26 mouse cellular contexts compared by ENCODE assay signal in the genomic region with DNA sequence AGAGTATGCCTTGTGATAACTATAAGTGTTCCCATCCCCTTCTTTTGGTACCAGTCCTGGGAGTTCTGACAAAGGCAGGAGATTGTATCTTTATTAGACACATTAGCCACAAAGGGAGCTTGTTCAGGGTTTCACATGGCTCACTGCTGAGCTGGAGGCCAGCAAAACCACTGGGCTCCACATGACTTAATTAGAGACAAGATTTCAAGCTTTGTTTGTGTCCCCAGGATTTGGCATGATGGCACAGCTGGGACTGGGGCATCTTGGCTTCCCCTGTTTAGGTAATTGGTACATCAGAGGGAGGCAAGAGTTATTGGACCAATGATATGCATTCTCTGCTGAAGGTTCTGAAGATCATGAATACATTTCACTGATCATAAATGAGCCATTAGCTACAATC.
"Had no signal": no experiment of that assay in that cellular context is flagged by ENCODE, and none has a peak within 500 bp of the region (broad histone marks: within the 10 kb centered on the region; RNA-seq: fewer than 3 reads in every experiment).

No protein-coding gene starts in this region.

- H3K27me3 ChIP-seq: heart, embryonic 13.5 days; heart, embryonic 15.5 days; hindbrain, embryonic 13.5 days; kidney, embryonic 15.5 days; limb, embryonic 13.5 days; limb, embryonic 15.5 days; liver, embryonic 12.5 days had no signal

- H3K36me3 ChIP-seq: heart, embryonic 13.5 days; heart, embryonic 15.5 days; hindbrain, embryonic 13.5 days; kidney, embryonic 15.5 days; limb, embryonic 13.5 days; limb, embryonic 15.5 days; liver, embryonic 12.5 days had no signal

- H3K4me2 ChIP-seq: heart, embryonic 11.5 days; heart, embryonic 13.5 days; heart, embryonic 15.5 days; hindbrain, embryonic 13.5 days; kidney, embryonic 15.5 days; limb, embryonic 13.5 days; limb, embryonic 15.5 days; liver, embryonic 12.5 days had no signal

- H3K9ac ChIP-seq: heart, embryonic 13.5 days; heart, embryonic 15.5 days; hindbrain, embryonic 13.5 days; kidney, embryonic 15.5 days; limb, embryonic 13.5 days; limb, embryonic 15.5 days; liver, embryonic 12.5 days; liver, embryonic 14.5 days had no signal

- H3K9me3 ChIP-seq: heart, embryonic 13.5 days; heart, embryonic 15.5 days; hindbrain, embryonic 13.5 days; kidney, embryonic 15.5 days; limb, embryonic 13.5 days; limb, embryonic 15.5 days had no signal

- H3K27ac ChIP-seq: heart, adult 2 months; heart, embryonic 13.5 days; heart, embryonic 15.5 days; hindbrain, embryonic 13.5 days; kidney, embryonic 15.5 days; kidney, postnatal 0 days; limb, embryonic 13.5 days; limb, embryonic 15.5 days; liver, embryonic 12.5 days; liver, embryonic 14.5 days had no signal

- H3K4me1 ChIP-seq: heart, embryonic 13.5 days; heart, embryonic 15.5 days; hindbrain, embryonic 13.5 days; kidney, embryonic 15.5 days; limb, embryonic 13.5 days; limb, embryonic 15.5 days; liver, embryonic 12.5 days had no signal

- DNase-seq: gastrocnemius, postnatal 14 days; gastrocnemius, postnatal 36 days; heart, adult 11 months; heart, adult 2 months; heart, postnatal 14 days; heart, postnatal 36 days; kidney, adult 11 months; kidney, adult 2 months; kidney, adult 9 months; kidney, postnatal 14 days; kidney, postnatal 36 days; layer of hippocampus, adult 9-11 months; layer of hippocampus, postnatal 36 days; left cerebral cortex, postnatal 4 days had no signal

- H3K4me3 ChIP-seq: heart, adult 2 months; heart, embryonic 13.5 days; heart, embryonic 15.5 days; hindbrain, embryonic 13.5 days; kidney, embryonic 15.5 days; limb, embryonic 13.5 days; limb, embryonic 15.5 days; liver, embryonic 12.5 days had no signal

- ATAC-seq: hindbrain, embryonic 16.5 days; intestine, embryonic 16.5 days; liver, embryonic 12.5 days had no signal
